Mouse (Mus musculus): ENCODE results near the gene Gm20388. TPM values are rescaled to one million over a fixed set of nuclear protein-coding genes. Genes with fewer than 3 reads are reported as not detected.

Gm20388 gene
- total and polyA plus RNA-seq, 3 experiments, result 0.02 to 0.05 TPM; not detected in 1

DNA sequence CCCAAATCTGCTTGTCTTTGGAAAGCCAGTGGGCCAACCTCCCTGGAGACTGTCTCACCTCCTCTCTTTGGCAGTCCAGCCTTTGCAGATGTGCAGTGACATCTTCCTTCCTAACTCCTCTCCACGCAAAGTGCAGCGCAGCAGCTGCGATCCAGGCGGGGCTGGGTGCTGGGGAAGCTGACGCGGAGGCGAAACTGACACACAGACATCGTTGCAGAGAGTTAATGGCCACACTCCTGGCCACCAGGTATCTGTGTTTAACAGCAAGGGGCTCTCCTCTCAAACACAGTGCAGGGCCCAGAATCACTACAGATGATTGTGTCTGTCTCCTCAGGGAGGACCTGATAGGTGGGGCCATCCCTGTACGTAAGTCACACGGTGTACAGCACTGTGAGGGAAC, 3360.5 kb downstream of the Gm20388 start:
- Histone ChIP-seq H3K9me3 (replicated peaks) (no peaks in the 10 kb centered on the region), H3K36me3 (replicated peaks) (peaks cover 100% of the 10 kb centered on the region), H3K4me1 (ENCODE audit: insufficient read depth, low read depth, low read length) (no peaks in the 10 kb centered on the region), H3K27me3 (ENCODE audit: insufficient read depth, low read length) (no peaks in the 10 kb centered on the region), H3K4me3 (ENCODE audit: low read depth, low read length) (no peak overlapping the region)
- ATAC-seq (ENCODE audit: extremely low read depth, insufficient number of reproducible peaks, low FRiP score, poor library complexity, severe bottlenecking) (no peak), DNase-seq (ENCODE audit: low spot score) (no peak)
- no peak for TF ChIP-seq CTCF (IDR thresholded peaks at IDR 0.05; ENCODE audit: low read depth, low read length)
- no peak for TF ChIP-seq GATA1 (IDR thresholded peaks at IDR 0.05; ENCODE audit: borderline replicate concordance, low read length)
- no peak for TF ChIP-seq POLR2AphosphoS5 (IDR thresholded peaks at IDR 0.05; ENCODE audit: insufficient replicate concordance, low read depth, low read length)
- TF ChIP-seq GATA2 (IDR thresholded peaks at IDR 0.05; ENCODE audit: borderline replicate concordance, low read depth, low read length), result no peak
- no peak for TF ChIP-seq TAL1 (conservative IDR thresholded peaks at IDR 0.05; ENCODE audit: low read depth, low read length)

DNA sequence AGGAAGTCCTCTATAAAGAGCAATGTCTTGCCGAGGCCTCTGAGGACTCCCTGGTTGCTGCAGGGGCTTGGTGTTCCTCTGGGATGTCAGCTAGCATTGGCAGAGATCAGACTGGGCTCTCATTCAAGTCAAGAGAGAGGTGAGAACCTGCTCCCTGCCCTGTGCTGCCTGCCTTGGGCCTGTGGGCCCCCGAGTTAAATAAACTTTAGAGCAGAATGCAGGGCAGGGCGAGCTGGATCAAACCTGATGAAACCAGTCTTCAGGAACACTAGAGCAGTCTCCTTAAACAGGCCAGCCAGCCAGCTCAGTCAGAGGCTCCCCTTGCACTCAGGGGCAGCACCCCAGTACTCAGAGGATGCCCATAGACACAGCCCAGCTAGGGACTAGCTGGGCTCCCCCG, 3361.3 kb downstream of the Gm20388 start:
- Histone ChIP-seq H3K9me3 (replicated peaks) (no peaks in the 10 kb centered on the region), H3K4me3 (ENCODE audit: low read depth, low read length) (no peak overlapping the region), H3K36me3 (replicated peaks) (peaks cover 100% of the 10 kb centered on the region), H3K4me1 (ENCODE audit: insufficient read depth, low read depth, low read length) (no peaks in the 10 kb centered on the region), H3K27me3 (ENCODE audit: insufficient read depth, low read length) (no peaks in the 10 kb centered on the region)
- DNase-seq (ENCODE audit: low spot score), result no peak
- TF ChIP-seq GATA1 (IDR thresholded peaks at IDR 0.05; ENCODE audit: borderline replicate concordance, low read length), result no peak
- ATAC-seq (ENCODE audit: extremely low read depth, insufficient number of reproducible peaks, low FRiP score, poor library complexity, severe bottlenecking), result no peak

DNA sequence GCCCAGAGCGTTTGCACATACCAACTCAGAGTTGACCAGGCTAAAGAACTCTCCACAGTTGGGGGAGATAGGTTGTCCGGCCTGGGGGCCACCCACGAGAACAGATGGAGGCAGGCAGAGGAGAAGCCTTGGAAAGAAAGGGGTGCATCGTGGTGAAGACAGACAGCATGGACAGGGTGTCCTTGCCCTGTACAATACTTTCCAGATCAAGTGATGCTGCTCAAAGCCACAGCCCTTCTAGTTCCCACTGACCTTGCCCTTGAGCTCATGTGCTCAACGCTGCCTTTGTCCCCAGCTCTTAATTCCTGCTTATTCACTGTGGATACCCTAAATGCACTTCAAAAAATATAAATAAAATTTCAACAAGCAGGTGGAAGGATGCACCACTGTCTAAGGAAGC, 3363.8 kb downstream of the Gm20388 start:
- no peaks in the 10 kb centered on the region for H3K4me1 ChIP-seq (ENCODE audit: insufficient read depth, low read depth, low read length)
- H3K9me3 ChIP-seq (replicated peaks), result no peaks in the 10 kb centered on the region
- DNase-seq (ENCODE audit: low spot score) (no peak), ATAC-seq (ENCODE audit: extremely low read depth, insufficient number of reproducible peaks, low FRiP score, poor library complexity, severe bottlenecking) (no peak)
- TF ChIP-seq POLR2AphosphoS5 (IDR thresholded peaks at IDR 0.05; ENCODE audit: insufficient replicate concordance, low read depth, low read length) (no peak), GATA1 (IDR thresholded peaks at IDR 0.05; ENCODE audit: borderline replicate concordance, low read length) (no peak), TAL1 (conservative IDR thresholded peaks at IDR 0.05; ENCODE audit: low read depth, low read length) (no peak), GATA2 (IDR thresholded peaks at IDR 0.05; ENCODE audit: borderline replicate concordance, low read depth, low read length) (no peak), CTCF (IDR thresholded peaks at IDR 0.05; ENCODE audit: low read depth, low read length) (no peak)
- H3K4me3 ChIP-seq (ENCODE audit: low read depth, low read length), result no peak overlapping the region
- H3K27me3 ChIP-seq (ENCODE audit: insufficient read depth, low read length), result no peaks in the 10 kb centered on the region
- H3K36me3 ChIP-seq (replicated peaks), result peaks cover 95% of the 10 kb centered on the region

DNA sequence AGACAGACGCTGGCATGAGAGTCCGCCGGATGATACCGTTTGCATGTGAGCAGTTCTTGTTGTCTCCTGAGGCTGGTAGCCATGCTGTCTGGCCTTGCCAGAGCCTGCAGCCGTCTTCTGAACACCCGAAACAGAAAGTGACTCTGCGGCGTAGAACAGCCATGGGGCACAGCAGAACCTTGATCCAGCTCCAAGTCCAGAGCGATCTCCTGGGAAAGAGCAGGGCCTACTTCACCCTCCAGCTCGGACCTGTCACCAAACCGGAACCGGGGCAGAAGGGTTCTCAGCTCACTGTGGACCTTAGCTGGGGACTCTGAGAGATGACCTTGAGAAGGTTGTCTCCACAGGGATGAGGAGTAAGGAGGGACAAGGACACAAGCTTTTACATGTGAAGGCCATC, 3364.5 kb downstream of the Gm20388 start:
- no peak for DNase-seq (ENCODE audit: low spot score)
- Histone ChIP-seq H3K4me3 (ENCODE audit: low read depth, low read length) (no peak overlapping the region), H3K9me3 (replicated peaks) (no peaks in the 10 kb centered on the region), H3K27me3 (ENCODE audit: insufficient read depth, low read length) (no peaks in the 10 kb centered on the region), H3K4me1 (ENCODE audit: insufficient read depth, low read depth, low read length) (no peaks in the 10 kb centered on the region), H3K36me3 (replicated peaks) (peaks cover 93% of the 10 kb centered on the region)
- TF ChIP-seq TAL1 (conservative IDR thresholded peaks at IDR 0.05; ENCODE audit: low read depth, low read length), result no peak
- no peak for TF ChIP-seq GATA2 (IDR thresholded peaks at IDR 0.05; ENCODE audit: borderline replicate concordance, low read depth, low read length)
- no peak for TF ChIP-seq CTCF (IDR thresholded peaks at IDR 0.05; ENCODE audit: low read depth, low read length)
- no peak for TF ChIP-seq GATA1 (IDR thresholded peaks at IDR 0.05; ENCODE audit: borderline replicate concordance, low read length)
- TF ChIP-seq POLR2AphosphoS5 (IDR thresholded peaks at IDR 0.05; ENCODE audit: insufficient replicate concordance, low read depth, low read length), result no peak
- no peak for ATAC-seq (ENCODE audit: extremely low read depth, insufficient number of reproducible peaks, low FRiP score, poor library complexity, severe bottlenecking)

DNA sequence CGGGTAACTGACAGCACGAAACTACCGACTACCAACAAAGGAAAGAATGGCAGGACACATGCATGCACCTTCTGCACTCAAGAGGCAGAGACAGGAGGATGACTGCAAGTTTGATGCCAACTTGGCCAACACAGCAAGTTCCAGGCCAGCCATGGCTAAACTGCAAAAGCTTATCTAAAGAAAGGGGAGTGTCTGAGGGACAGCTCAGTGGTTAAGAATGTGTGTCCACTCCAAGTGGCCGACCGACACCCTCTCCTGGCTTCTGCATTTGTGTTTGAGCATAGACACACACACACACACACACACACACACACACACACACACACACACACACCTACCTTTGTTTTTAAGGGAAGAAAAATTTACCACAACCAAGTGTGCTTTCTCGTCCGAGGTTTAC, 3367.8 kb downstream of the Gm20388 start:
- Histone ChIP-seq H3K4me1 (ENCODE audit: insufficient read depth, low read depth, low read length) (no peaks in the 10 kb centered on the region), H3K36me3 (replicated peaks) (peaks cover 91% of the 10 kb centered on the region), H3K27me3 (ENCODE audit: insufficient read depth, low read length) (no peaks in the 10 kb centered on the region), H3K4me3 (ENCODE audit: low read depth, low read length) (no peak overlapping the region), H3K9me3 (replicated peaks) (no peaks in the 10 kb centered on the region)
- no peak for DNase-seq (ENCODE audit: low spot score)
- no peak for ATAC-seq (ENCODE audit: extremely low read depth, insufficient number of reproducible peaks, low FRiP score, poor library complexity, severe bottlenecking)
- TF ChIP-seq GATA1 (IDR thresholded peaks at IDR 0.05; ENCODE audit: borderline replicate concordance, low read length), result no peak

DNA sequence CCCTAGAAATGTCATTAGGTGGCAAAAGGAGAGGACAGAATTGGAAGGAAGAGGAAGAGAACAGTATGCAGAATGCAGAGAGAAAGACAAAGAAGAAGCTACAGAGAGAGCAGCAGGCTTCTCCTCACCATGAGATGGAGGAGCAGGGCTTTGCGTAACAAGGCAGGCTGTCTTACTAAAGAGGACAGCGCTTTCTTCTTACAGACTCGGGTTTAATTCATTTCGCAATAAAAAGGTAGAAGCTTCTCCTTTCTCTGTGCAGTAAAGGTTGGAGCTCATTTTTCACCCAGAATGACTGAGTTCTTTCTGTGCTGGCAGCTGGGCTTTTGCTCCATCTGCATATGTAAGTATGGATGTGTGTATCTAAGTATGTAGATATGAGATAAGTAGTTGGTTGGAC, 3369.2 kb downstream of the Gm20388 start:
- Histone ChIP-seq H3K4me1 (ENCODE audit: insufficient read depth, low read depth, low read length) (peaks cover 7% of the 10 kb centered on the region), H3K27me3 (ENCODE audit: insufficient read depth, low read length) (no peaks in the 10 kb centered on the region), H3K4me3 (ENCODE audit: low read depth, low read length) (no peak overlapping the region), H3K36me3 (replicated peaks) (peaks cover 91% of the 10 kb centered on the region), H3K9me3 (replicated peaks) (no peaks in the 10 kb centered on the region)
- TF ChIP-seq TAL1 (conservative IDR thresholded peaks at IDR 0.05; ENCODE audit: low read depth, low read length) (no peak), GATA1 (IDR thresholded peaks at IDR 0.05; ENCODE audit: borderline replicate concordance, low read length) (no peak), CTCF (IDR thresholded peaks at IDR 0.05; ENCODE audit: low read depth, low read length) (no peak), POLR2AphosphoS5 (IDR thresholded peaks at IDR 0.05; ENCODE audit: insufficient replicate concordance, low read depth, low read length) (no peak), GATA2 (IDR thresholded peaks at IDR 0.05; ENCODE audit: borderline replicate concordance, low read depth, low read length) (no peak)
- no peak for DNase-seq (ENCODE audit: low spot score)
- ATAC-seq (ENCODE audit: extremely low read depth, insufficient number of reproducible peaks, low FRiP score, poor library complexity, severe bottlenecking), result no peak

Data from G1E (cell line).